ENCODE assay signal across 37 mouse cellular contexts in genomic region chr2:154163306-154163705, GRCm38 (mm10). TPM values are rescaled to one million over a fixed set of nuclear protein-coding genes. Genes with fewer than 3 reads are reported as not detected.
A peak's percentile ranks its signal among the peaks of the same experiment; 100 is the strongest.
DNase-seq lines count a peak whose midpoint lies in the region; ATAC-seq and TF ChIP-seq lines count a peak whose summit lies in the region.
"Had no signal": no experiment of that assay in that cellular context is flagged by ENCODE, and none has a peak within 500 bp of the region (broad histone marks: within the 10 kb centered on the region; RNA-seq: fewer than 3 reads in every experiment).

No protein-coding gene starts in this region.

- no peak overlapping the region for H3K4me3 ChIP-seq in forebrain, postnatal 0 days (ENCODE audit: low read depth, low read length)
- no peak overlapping the region for H3K4me3 ChIP-seq in forebrain, embryonic 11.5 days (ENCODE audit: low read depth, low read length)
- H3K4me3 ChIP-seq in hindbrain, postnatal 0 days (ENCODE audit: low read length): no peak overlapping the region
- H3K4me3 ChIP-seq in hindbrain, embryonic 14.5 days (replicated peaks; ENCODE audit: low read length): no peak overlapping the region
- H3K4me3 ChIP-seq: embryonic facial prominence, embryonic 15.5 days; forebrain, embryonic 13.5 days; gastrocnemius, adult 2 months; heart, embryonic 15.5 days; hindbrain, embryonic 13.5 days; limb, embryonic 12.5 days; lung, embryonic 15.5 days; neural tube, embryonic 13.5 days had no signal

- no peak overlapping the region for H3K27ac ChIP-seq in forebrain, postnatal 0 days (ENCODE audit: low read depth, low read length)
- no peak overlapping the region for H3K27ac ChIP-seq in forebrain, embryonic 11.5 days (ENCODE audit: low read depth, low read length)
- H3K27ac ChIP-seq in hindbrain, postnatal 0 days: no peak overlapping the region
- no peak overlapping the region for H3K27ac ChIP-seq in hindbrain, embryonic 14.5 days
- H3K27ac ChIP-seq: embryonic facial prominence, embryonic 15.5 days; forebrain, embryonic 13.5 days; gastrocnemius, adult 2 months; heart, embryonic 15.5 days; hindbrain, embryonic 13.5 days; limb, embryonic 12.5 days; lung, embryonic 15.5 days; neural tube, embryonic 13.5 days; stomach, postnatal 0 days had no signal

- H3K4me1 ChIP-seq in forebrain, postnatal 0 days (ENCODE audit: insufficient read depth): no peaks in the 10 kb centered on the region
- no peaks in the 10 kb centered on the region for H3K4me1 ChIP-seq in forebrain, embryonic 11.5 days (replicated peaks; ENCODE audit: control insufficient read depth, insufficient read depth, low read length)
- no peaks in the 10 kb centered on the region for H3K4me1 ChIP-seq in hindbrain, postnatal 0 days (ENCODE audit: insufficient read depth, low read length)
- no peaks in the 10 kb centered on the region for H3K4me1 ChIP-seq in hindbrain, embryonic 14.5 days (replicated peaks; ENCODE audit: control insufficient read depth, insufficient read depth, low read length)
- H3K4me1 ChIP-seq: embryonic facial prominence, embryonic 15.5 days; forebrain, embryonic 13.5 days; heart, embryonic 15.5 days; hindbrain, embryonic 13.5 days; limb, embryonic 12.5 days; lung, embryonic 15.5 days; neural tube, embryonic 13.5 days had no signal

- WGBS in forebrain, postnatal 0 days: 84% methylated on average over 5 of the region's 5 CpGs
- WGBS in forebrain, embryonic 11.5 days: 90% methylated on average over 5 of the region's 5 CpGs
- 66% methylated on average over 5 of the region's 5 CpGs for WGBS in hindbrain, postnatal 0 days
- 92% methylated on average over 5 of the region's 5 CpGs for WGBS in hindbrain, embryonic 14.5 days

- no peak for DNase-seq in forebrain, postnatal 0 days
- DNase-seq in forebrain, embryonic 11.5 days (ENCODE audit: low spot score): no peak
- DNase-seq in hindbrain, postnatal 0 days (ENCODE audit: low spot score): peak; percentile 12
- no peak for DNase-seq in hindbrain, embryonic 14.5 days (ENCODE audit: low spot score)
- peak; percentile 24 for DNase-seq in cerebellum, adult 11-12 months
- peak; percentile 20 to 36 for DNase-seq in cerebellum, postnatal 10 days
- DNase-seq in kidney, adult 11 months: no peak
- DNase-seq: adrenal gland, adult 8-10 months; gastrocnemius, adult 2 months; gastrocnemius, postnatal 36 days; kidney, adult 2 months; kidney, postnatal 4 days; lung, postnatal 36 days; right cerebral cortex, postnatal 4 days; thymus, adult 18-20 months; thymus, postnatal 36 days had no signal

- H3K36me3 ChIP-seq in forebrain, postnatal 0 days (ENCODE audit: insufficient read depth): no peaks in the 10 kb centered on the region
- H3K36me3 ChIP-seq in forebrain, embryonic 11.5 days (ENCODE audit: control insufficient read depth, insufficient read depth, low read length): no peaks in the 10 kb centered on the region
- no peaks in the 10 kb centered on the region for H3K36me3 ChIP-seq in hindbrain, postnatal 0 days (ENCODE audit: insufficient read depth, low read length)
- no peaks in the 10 kb centered on the region for H3K36me3 ChIP-seq in hindbrain, embryonic 14.5 days (replicated peaks; ENCODE audit: control insufficient read depth, insufficient read depth)
- H3K36me3 ChIP-seq: embryonic facial prominence, embryonic 15.5 days; G1E; heart, embryonic 15.5 days; hindbrain, embryonic 13.5 days; limb, embryonic 12.5 days; lung, embryonic 15.5 days; neural tube, embryonic 13.5 days had no signal

- H3K4me2 ChIP-seq in forebrain, postnatal 0 days (ENCODE audit: low read depth): no peak overlapping the region
- no peak overlapping the region for H3K4me2 ChIP-seq in forebrain, embryonic 11.5 days (ENCODE audit: low read depth, low read length, severe bottlenecking)
- no peak overlapping the region for H3K4me2 ChIP-seq in hindbrain, postnatal 0 days (ENCODE audit: low read depth, low read length)
- no peak overlapping the region for H3K4me2 ChIP-seq in hindbrain, embryonic 14.5 days (replicated peaks)
- H3K4me2 ChIP-seq: embryonic facial prominence, embryonic 15.5 days; forebrain, embryonic 13.5 days; heart, embryonic 15.5 days; hindbrain, embryonic 13.5 days; limb, embryonic 12.5 days; lung, embryonic 15.5 days; midbrain, embryonic 11.5 days; neural tube, embryonic 13.5 days had no signal

- peak; percentile 45; the same call in 1 of the 2 replicates for ATAC-seq in forebrain, postnatal 0 days
- ATAC-seq in forebrain, embryonic 11.5 days (replicated peaks; ENCODE audit: low FRiP score): no peak
- ATAC-seq in hindbrain, postnatal 0 days: peak; percentile 93
- no peak for ATAC-seq in hindbrain, embryonic 14.5 days (ENCODE audit: low FRiP score)
- ATAC-seq: forebrain, embryonic 13.5 days had no signal

- no peak overlapping the region for H3K9ac ChIP-seq in forebrain, postnatal 0 days
- no peak overlapping the region for H3K9ac ChIP-seq in forebrain, embryonic 11.5 days (ENCODE audit: low read length)
- H3K9ac ChIP-seq in hindbrain, postnatal 0 days (replicated peaks; ENCODE audit: low read length): no peak overlapping the region
- H3K9ac ChIP-seq in hindbrain, embryonic 14.5 days: no peak overlapping the region
- H3K9ac ChIP-seq: embryonic facial prominence, embryonic 15.5 days; forebrain, embryonic 13.5 days; heart, embryonic 15.5 days; hindbrain, embryonic 13.5 days; limb, embryonic 12.5 days; lung, embryonic 15.5 days; neural tube, embryonic 13.5 days had no signal

- no peak for TF ChIP-seq CTCF in forebrain, postnatal 0 days (IDR thresholded peaks at IDR 0.05; ENCODE audit: low read depth)
- no peak for TF ChIP-seq CTCF in hindbrain, postnatal 0 days (IDR thresholded peaks at IDR 0.05; ENCODE audit: low read depth)

- 0 out of 2 replicates have a peak, but pooled peaks cover 3% of the 10 kb centered on the region for H3K9me3 ChIP-seq in forebrain, postnatal 0 days (ENCODE audit: low read length)
- no peaks in the 10 kb centered on the region for H3K9me3 ChIP-seq in forebrain, embryonic 11.5 days (ENCODE audit: control insufficient read depth, low read length)
- H3K9me3 ChIP-seq in hindbrain, postnatal 0 days (ENCODE audit: low read length): 0 out of 2 replicates have a peak, but pooled peaks cover 5% of the 10 kb centered on the region
- H3K9me3 ChIP-seq in hindbrain, embryonic 14.5 days (ENCODE audit: control insufficient read depth, low read length): no peaks in the 10 kb centered on the region
- H3K9me3 ChIP-seq: embryonic facial prominence, embryonic 15.5 days; G1E; heart, embryonic 15.5 days; hindbrain, embryonic 13.5 days; lung, embryonic 15.5 days; neural tube, embryonic 13.5 days had no signal

- no peaks in the 10 kb centered on the region for H3K27me3 ChIP-seq in forebrain, postnatal 0 days (ENCODE audit: insufficient read depth, low read length)
- H3K27me3 ChIP-seq in forebrain, embryonic 11.5 days (ENCODE audit: control insufficient read depth, insufficient read depth, low read length): no peaks in the 10 kb centered on the region
- H3K27me3 ChIP-seq in hindbrain, postnatal 0 days (ENCODE audit: insufficient read depth, low read length): no peaks in the 10 kb centered on the region
- H3K27me3 ChIP-seq in hindbrain, embryonic 14.5 days (ENCODE audit: control insufficient read depth, insufficient read depth, low read length): no peaks in the 10 kb centered on the region
- H3K27me3 ChIP-seq: embryonic facial prominence, embryonic 15.5 days; forebrain, embryonic 13.5 days; heart, embryonic 15.5 days; hindbrain, embryonic 13.5 days; limb, embryonic 12.5 days; lung, embryonic 15.5 days; neural tube, embryonic 13.5 days had no signal

RNA-seq across cellular contexts. Expression of gene Bpifa5, which starts 0.9 kb away (rescaled TPM):
- not detected in 2 replicates for total RNA-seq in forebrain, postnatal 0 days (2014; rRNA removed)
- polyA plus RNA-seq in forebrain, postnatal 0 days (2015; fragmentation: Nextera tagmentation; extraction: Ambion mirVana): not detected in 2 replicates
- polyA plus RNA-seq in forebrain, embryonic 11.5 days (2014; fragmentation: Nextera tagmentation; extraction: Ambion mirVana): not detected in 2 replicates
- not detected in 2 replicates for total RNA-seq in hindbrain, postnatal 0 days (2014; rRNA removed)
- 0.16 TPM in 1 of 2 replicates, not detected in the other for polyA plus RNA-seq in hindbrain, postnatal 0 days (2015; fragmentation: Nextera tagmentation; extraction: Ambion mirVana)
- not detected in 2 replicates for polyA plus RNA-seq in hindbrain, embryonic 14.5 days (2014; fragmentation: Nextera tagmentation; extraction: Ambion mirVana)
- total RNA-seq: adrenal gland, adult 8-10 months; adrenal gland, postnatal 4 days; G1E; gastrocnemius, adult 2 months; gastrocnemius, postnatal 36 days; heart, adult 8-10 months; heart, postnatal 25 days; left cerebral cortex, postnatal 14 days; liver, adult 2 months; megakaryocyte, adult 5-6 weeks had no signal
- polyA plus RNA-seq: cortical plate, adult 2 months; embryonic facial prominence, embryonic 15.5 days; forebrain, embryonic 13.5 days; G1E; heart, embryonic 15.5 days; hindbrain, embryonic 13.5 days; intestine, embryonic 14.5 days; kidney, adult 2 months; kidney, embryonic 16.5 days; limb, embryonic 12.5 days; liver, adult 2 months; liver, embryonic 16.5 days; lung, embryonic 15.5 days; midbrain, embryonic 11.5 days; neural tube, embryonic 13.5 days; spleen, adult 2 months; stomach, postnatal 0 days had no signal

RNA-seq across cellular contexts. Expression of gene Bpifa1, which starts 20.6 kb away (rescaled TPM):
- 0.31 and 2.0 TPM in 2 replicates for total RNA-seq in forebrain, postnatal 0 days (2014; rRNA removed)
- 0.25 and 0.48 TPM in 2 replicates for polyA plus RNA-seq in forebrain, postnatal 0 days (2015; fragmentation: Nextera tagmentation; extraction: Ambion mirVana)
- polyA plus RNA-seq in forebrain, embryonic 11.5 days (2014; fragmentation: Nextera tagmentation; extraction: Ambion mirVana): not detected in 2 replicates
- 3.4 TPM in 1 of 2 replicates, not detected in the other for total RNA-seq in hindbrain, postnatal 0 days (2014; rRNA removed)
- 0.54 and 0.86 TPM in 2 replicates for polyA plus RNA-seq in hindbrain, postnatal 0 days (2015; fragmentation: Nextera tagmentation; extraction: Ambion mirVana)
- polyA plus RNA-seq in hindbrain, embryonic 14.5 days (2014; fragmentation: Nextera tagmentation; extraction: Ambion mirVana): not detected in 2 replicates
- total RNA-seq: adrenal gland, adult 8-10 months; adrenal gland, postnatal 4 days; G1E; gastrocnemius, adult 2 months; gastrocnemius, postnatal 36 days; heart, postnatal 25 days; left cerebral cortex, postnatal 14 days; liver, adult 2 months; megakaryocyte, adult 5-6 weeks had no signal
- polyA plus RNA-seq: cortical plate, adult 2 months; forebrain, embryonic 13.5 days; G1E; hindbrain, embryonic 13.5 days; intestine, embryonic 14.5 days; kidney, adult 2 months; limb, embryonic 12.5 days; liver, adult 2 months; liver, embryonic 16.5 days; midbrain, embryonic 11.5 days; neural tube, embryonic 13.5 days; spleen, adult 2 months; stomach, postnatal 0 days had no signal

RNA-seq across cellular contexts. Expression of gene Bpifb1, which starts 27.3 kb away (rescaled TPM):
- total RNA-seq in forebrain, postnatal 0 days (2014; rRNA removed): 0.33 TPM in 1 of 2 replicates, not detected in the other
- polyA plus RNA-seq in forebrain, postnatal 0 days (2015; fragmentation: Nextera tagmentation; extraction: Ambion mirVana): 0.23 and 0.92 TPM in 2 replicates
- polyA plus RNA-seq in forebrain, embryonic 11.5 days (2014; fragmentation: Nextera tagmentation; extraction: Ambion mirVana): not detected in 2 replicates
- total RNA-seq in hindbrain, postnatal 0 days (2014; rRNA removed): 0.10 TPM in 1 of 2 replicates, not detected in the other
- polyA plus RNA-seq in hindbrain, postnatal 0 days (2015; fragmentation: Nextera tagmentation; extraction: Ambion mirVana): 0.26 and 0.35 TPM in 2 replicates
- 0.20 and 0.27 TPM in 2 replicates for polyA plus RNA-seq in hindbrain, embryonic 14.5 days (2014; fragmentation: Nextera tagmentation; extraction: Ambion mirVana)
- total RNA-seq: adrenal gland, adult 8-10 months; gastrocnemius, adult 2 months; gastrocnemius, postnatal 36 days; liver, adult 2 months; megakaryocyte, adult 5-6 weeks had no signal
- polyA plus RNA-seq: forebrain, embryonic 13.5 days; G1E; hindbrain, embryonic 13.5 days; intestine, embryonic 14.5 days; kidney, adult 2 months; kidney, embryonic 16.5 days; limb, embryonic 12.5 days; liver, adult 2 months; midbrain, embryonic 11.5 days; neural tube, embryonic 13.5 days; spleen, adult 2 months had no signal

RNA-seq across cellular contexts. Expression of gene Bpifa3, which starts 33.2 kb away (rescaled TPM):
- not detected in 2 replicates for total RNA-seq in forebrain, postnatal 0 days (2014; rRNA removed)
- polyA plus RNA-seq in forebrain, postnatal 0 days (2015; fragmentation: Nextera tagmentation; extraction: Ambion mirVana): not detected in 2 replicates
- polyA plus RNA-seq in forebrain, embryonic 11.5 days (2014; fragmentation: Nextera tagmentation; extraction: Ambion mirVana): not detected in 2 replicates
- total RNA-seq in hindbrain, postnatal 0 days (2014; rRNA removed): not detected in 2 replicates
- not detected in 2 replicates for polyA plus RNA-seq in hindbrain, postnatal 0 days (2015; fragmentation: Nextera tagmentation; extraction: Ambion mirVana)
- polyA plus RNA-seq in hindbrain, embryonic 14.5 days (2014; fragmentation: Nextera tagmentation; extraction: Ambion mirVana): not detected in 2 replicates
- total RNA-seq: adrenal gland, adult 8-10 months; adrenal gland, postnatal 4 days; G1E; gastrocnemius, adult 2 months; gastrocnemius, postnatal 36 days; heart, adult 8-10 months; heart, postnatal 25 days; left cerebral cortex, postnatal 14 days; liver, adult 2 months; megakaryocyte, adult 5-6 weeks had no signal
- polyA plus RNA-seq: cortical plate, adult 2 months; embryonic facial prominence, embryonic 15.5 days; forebrain, embryonic 13.5 days; G1E; heart, embryonic 15.5 days; hindbrain, embryonic 13.5 days; intestine, embryonic 14.5 days; kidney, adult 2 months; kidney, embryonic 16.5 days; limb, embryonic 12.5 days; liver, adult 2 months; liver, embryonic 16.5 days; lung, embryonic 15.5 days; midbrain, embryonic 11.5 days; neural tube, embryonic 13.5 days; spleen, adult 2 months; stomach, postnatal 0 days had no signal

Comparison
In these comparisons a context has a peak if more than half of its experiments do, and no peak if none do; other contexts are left out.
1. ATAC-seq: peak in forebrain, postnatal 0 days (single experiment) and hindbrain, postnatal 0 days (single experiment); none in forebrain, embryonic 11.5 days (single experiment) and hindbrain, embryonic 14.5 days (single experiment).
2. DNase-seq: peak in hindbrain, postnatal 0 days (single experiment), cerebellum, adult 11-12 months (single experiment) and cerebellum, postnatal 10 days (2 of 2); none in forebrain, postnatal 0 days (single experiment), forebrain, embryonic 11.5 days (single experiment), hindbrain, embryonic 14.5 days (single experiment) and kidney, adult 11 months (single experiment).